Mouse (Mus musculus): Measurements from ENCODE around the gene Pgm5.
A peak's percentile ranks its signal among the peaks of the same experiment; 100 is the strongest.

Gene Pgm5

DNA sequence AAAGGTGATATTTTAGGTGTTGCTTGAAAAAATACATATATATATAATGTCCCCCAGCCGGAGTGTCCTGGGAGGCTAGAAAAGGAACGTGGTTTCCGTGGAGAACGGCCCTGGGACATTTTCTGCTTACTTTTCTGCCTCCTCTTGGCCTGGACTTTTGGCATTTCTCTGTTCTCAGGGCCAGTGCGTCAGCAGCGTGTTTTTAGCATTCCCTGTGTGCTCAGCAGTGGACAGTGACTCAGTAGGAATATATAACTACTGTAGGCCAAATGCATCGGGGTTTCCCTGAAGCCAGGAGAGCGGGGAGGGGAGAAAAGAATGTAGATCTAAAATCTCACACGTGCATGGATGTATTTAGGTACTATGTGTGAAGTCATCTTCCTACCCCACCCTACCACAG lies 3.8 kb upstream of the Pgm5 start:
- no peak for DNase-seq

GRCm38 (mm10) chr19:24861276-24861611 lies 411 bp downstream of the Pgm5 start:
- DNase-seq = no peak

- peak; percentile 25 for DNase-seq
Observed at GRCm38 (mm10) chr19:24851456-24852315, 10.0 kb downstream of the Pgm5 start.

DNA sequence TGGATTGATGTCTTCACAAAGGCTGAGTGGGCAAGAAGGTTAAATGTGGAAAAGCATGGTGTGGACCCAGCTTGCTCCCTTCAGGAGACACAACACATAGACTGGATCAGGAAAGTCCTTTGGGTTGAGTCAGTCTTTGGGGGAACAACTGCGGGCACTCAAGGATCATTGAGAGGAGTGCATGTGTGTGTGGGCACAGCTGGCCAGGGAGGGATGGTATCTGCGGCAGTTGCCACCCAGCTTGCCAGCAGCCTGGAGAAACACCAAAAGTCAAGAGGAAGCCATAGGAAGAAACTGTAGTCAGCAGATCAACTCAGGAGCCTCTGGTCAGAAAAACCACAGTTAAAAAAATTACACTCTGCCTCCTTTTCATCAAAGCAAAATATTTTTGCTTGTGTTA lies 12.8 kb downstream of the Pgm5 start:
- DNase-seq = no peak

GRCm38 (mm10) chr19:24848345-24848744 lies 13.3 kb downstream of the Pgm5 start:
- peak; percentile 44 for DNase-seq

DNA sequence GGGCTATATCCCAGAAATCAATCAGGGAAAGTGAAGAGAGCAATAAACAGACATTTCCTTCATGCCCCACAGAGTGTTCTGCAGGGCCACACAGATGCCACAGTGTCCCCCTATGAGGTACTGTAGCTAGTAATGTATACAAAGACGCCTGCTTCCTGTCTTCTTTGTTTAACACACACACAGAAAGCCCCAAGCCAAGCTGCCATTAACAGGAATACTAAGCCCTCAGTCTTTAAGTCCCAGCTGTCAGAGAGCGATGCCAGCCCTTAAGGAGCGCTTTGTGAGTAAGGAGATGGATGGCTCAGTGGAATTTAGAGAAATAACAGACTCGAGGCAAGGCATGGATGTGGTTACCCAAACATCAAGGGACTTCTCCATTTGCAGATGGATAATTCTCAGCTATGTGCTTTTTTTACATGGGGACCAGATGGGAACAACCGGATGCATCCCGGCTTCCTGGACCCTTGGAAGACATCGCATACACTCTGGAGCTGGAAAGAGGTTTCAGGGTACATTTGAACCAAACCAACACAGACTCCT lies 16.6 kb downstream of the Pgm5 start:
- DNase-seq = peak; percentile 72

- DNase-seq = no peak
Observed at GRCm38 (mm10) chr19:24842080-24842479, 19.6 kb downstream of the Pgm5 start.

GRCm38 (mm10) chr19:24824517-24824916 lies 37.1 kb downstream of the Pgm5 start:
- no peak for DNase-seq

- peak; percentile 29 for DNase-seq
Observed at GRCm38 (mm10) chr19:24815661-24816221, 45.9 kb downstream of the Pgm5 start.

GRCm38 (mm10) chr19:24812861-24813293 lies 48.8 kb downstream of the Pgm5 start:
- peak; percentile 62 for DNase-seq

DNA sequence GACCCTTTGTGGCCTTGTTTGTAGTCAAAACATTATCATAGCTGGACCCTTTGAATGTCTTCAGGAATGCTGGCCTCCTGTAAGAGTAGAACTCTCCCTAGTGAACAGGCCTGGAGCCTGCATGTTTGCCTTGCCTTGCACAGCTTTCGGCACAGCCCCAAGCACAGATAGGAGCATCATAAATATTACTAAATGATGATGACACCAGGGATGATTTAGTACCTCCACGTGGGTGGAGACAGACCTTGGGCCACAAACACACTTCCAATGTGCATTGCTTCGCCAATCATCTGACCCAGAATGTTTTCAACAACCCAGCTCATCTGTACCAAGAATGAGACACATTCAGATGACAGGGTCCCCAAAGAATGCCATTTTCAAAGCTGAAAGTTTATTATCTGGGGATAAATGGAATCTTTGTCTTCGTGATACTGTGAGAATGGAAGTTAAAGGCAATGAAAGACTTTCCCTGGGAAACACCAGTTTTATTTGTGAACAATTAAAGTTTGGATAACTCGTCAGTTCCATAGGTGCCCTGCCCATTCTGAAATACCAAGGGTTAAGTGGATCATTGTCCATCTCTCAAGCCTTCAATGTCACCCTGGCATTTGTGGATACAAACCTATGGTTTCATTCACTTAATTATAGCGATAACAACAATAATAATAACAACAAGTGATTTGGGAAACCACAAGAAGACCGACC lies 49.4 kb downstream of the Pgm5 start:
- peak; percentile 29 for DNase-seq

- DNase-seq = peak; percentile 41
Observed at GRCm38 (mm10) chr19:24811451-24811850, 50.2 kb downstream of the Pgm5 start.

GRCm38 (mm10) chr19:24806013-24806412 lies 55.6 kb downstream of the Pgm5 start:
- DNase-seq = no peak

GRCm38 (mm10) chr19:24797606-24798005 lies 64.0 kb downstream of the Pgm5 start:
- no peak for DNase-seq

GRCm38 (mm10) chr19:24794350-24794749 lies 67.3 kb downstream of the Pgm5 start:
- DNase-seq = no peak

DNA sequence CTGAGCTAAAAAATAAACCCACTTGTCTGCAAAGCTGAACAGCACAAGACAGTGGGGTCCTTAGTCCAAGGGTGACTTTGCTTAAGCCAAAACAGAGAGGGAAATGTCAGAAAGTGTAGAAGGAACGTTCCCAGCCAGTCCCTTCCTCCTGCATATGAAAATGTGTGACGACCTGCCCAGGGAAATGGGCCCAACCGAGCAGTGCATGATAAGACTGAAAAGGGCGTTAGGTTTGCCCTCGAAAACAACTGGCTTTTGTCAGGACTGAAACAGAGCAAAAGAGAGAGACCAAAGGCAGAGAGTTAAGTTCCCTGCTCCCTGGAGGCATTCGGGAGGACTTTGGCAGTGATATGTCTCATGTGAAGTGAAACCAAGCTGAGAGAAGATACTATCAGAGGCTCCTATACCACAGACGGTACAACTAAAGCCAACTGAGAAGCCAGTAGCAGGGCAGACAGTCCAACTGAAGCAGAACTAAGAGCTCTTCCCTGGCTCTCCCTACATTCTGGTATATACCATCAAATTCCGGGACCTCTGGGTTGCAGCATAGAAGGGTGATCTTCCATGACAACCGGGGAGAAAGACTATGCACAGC lies 68.0 kb downstream of the Pgm5 start:
- DNase-seq = no peak

- no peak for DNase-seq
Observed at GRCm38 (mm10) chr19:24792876-24793275, 68.8 kb downstream of the Pgm5 start.

GRCm38 (mm10) chr19:24785898-24786297 lies 75.8 kb downstream of the Pgm5 start:
- no peak for DNase-seq

DNA sequence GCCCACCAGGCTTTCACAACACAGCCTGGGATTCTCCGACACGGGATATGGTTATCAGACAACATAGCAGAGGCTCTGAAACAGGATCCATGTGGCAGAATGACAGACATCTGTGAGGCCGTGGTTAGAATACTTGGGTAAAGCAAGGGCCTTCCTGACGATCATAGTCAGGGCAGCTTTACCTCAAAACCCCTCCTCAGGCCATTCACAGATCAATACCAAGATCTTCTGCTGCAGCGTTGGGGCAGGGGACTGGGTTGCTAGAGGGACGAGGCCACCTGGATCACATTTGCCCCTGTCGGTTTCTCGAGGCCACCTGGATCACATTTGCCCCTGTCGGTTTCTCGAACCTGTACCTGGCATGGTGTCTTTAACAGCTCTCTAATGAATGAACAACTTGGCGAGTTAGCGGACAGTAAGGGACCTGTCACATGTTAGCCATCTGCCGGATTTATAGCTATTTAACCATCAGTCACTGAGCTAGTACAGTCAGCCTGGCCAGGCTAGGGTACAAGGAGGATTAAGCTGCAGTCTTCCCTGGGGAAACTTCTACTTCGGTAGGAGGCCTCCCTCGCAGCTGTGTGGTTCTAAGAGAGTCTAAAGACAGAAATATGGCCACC lies 76.5 kb downstream of the Pgm5 start:
- DNase-seq = peak; percentile 60

DNA sequence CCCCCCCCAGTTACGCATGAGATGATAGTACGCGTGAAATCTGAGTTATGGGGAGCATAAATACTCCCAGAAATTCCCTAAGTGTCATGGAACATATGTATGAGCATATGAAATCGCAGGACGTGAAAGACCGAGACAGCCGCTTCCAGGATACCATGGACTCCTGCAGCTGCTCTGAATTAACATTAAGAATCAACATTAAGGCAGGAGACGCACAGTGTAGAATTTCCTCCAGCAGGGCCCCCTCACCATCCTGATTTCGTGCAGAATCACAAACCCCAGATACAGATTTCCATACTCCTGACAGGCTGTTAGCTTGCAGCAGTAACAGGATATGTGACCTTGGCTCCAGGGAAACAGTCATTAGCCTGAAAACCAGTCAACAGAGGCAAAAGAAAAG lies 77.9 kb downstream of the Pgm5 start:
- DNase-seq = peak; percentile 72

GRCm38 (mm10) chr19:24779996-24780395 lies 81.7 kb downstream of the Pgm5 start:
- DNase-seq = no peak

DNA sequence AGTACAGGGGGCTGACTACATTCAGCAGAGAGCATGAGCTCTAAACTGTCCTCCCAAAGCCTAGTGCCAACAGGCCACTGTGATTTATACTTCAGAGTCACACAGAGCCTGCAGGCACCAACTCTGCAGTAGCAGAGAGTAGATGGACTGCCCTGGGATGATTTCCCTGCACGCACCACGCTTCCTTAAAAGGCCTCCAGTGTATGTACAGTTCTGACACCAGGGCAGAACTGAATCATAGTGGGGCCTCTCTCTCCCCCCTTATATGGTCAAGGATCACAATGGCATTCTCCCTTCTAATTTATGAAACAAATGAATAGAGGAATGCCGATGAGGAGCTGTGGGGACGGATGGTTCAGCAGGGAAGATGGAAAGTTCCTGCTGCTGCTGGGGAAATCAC lies 91.3 kb downstream of the Pgm5 start:
- no peak for DNase-seq

GRCm38 (mm10) chr19:24767401-24767800 lies 94.3 kb downstream of the Pgm5 start:
- DNase-seq = no peak
